Mouse (Mus musculus): Measurements from ENCODE around the gene Dirc2.

Dirc2 gene

DNA sequence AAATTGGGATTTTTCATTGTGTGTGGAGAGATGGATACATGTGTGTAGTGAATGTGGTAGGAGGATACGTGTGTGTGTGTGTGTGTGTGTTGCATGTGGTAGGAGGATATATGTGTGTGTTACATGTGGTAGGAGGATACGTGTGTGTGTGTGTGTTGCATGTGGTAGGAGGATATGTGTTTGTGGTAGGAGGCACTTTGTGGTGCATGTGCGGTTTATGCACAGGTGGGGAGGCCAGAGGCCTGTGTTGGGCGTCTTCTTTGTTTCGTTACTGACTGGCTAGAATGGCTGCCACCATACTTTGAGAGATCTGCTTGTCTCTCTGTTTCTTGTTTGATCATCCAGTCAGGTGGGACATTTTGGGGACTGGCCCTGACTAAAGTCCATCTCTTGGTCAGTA is 27.5 kb downstream of the Dirc2 start:
- in situ Hi-C loops (cut with MboI; ENCODE audit: low sequenced_read_pairs) = no loop called here

DNA sequence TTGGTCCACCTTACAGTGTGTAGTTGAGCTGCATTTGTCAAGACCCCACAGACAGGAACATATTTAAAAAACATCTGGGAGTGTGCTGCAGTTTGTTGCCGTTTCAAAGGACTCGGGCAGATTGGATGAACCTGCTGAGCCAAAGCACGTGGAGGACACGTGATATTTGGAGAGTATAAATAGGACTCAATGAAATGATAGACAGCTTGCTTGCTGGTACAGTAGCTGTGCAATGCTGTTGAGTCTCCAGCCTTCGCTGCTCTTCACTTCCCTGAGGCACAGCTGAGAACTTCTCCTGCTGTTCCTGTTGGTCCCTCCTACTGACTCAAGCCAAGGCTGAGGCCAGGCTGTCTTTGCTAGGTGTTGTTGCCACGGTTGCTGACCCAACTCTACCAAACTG is 28.2 kb downstream of the Dirc2 start:
- in situ Hi-C loops (cut with MboI; ENCODE audit: low sequenced_read_pairs) = no loop called here

DNA sequence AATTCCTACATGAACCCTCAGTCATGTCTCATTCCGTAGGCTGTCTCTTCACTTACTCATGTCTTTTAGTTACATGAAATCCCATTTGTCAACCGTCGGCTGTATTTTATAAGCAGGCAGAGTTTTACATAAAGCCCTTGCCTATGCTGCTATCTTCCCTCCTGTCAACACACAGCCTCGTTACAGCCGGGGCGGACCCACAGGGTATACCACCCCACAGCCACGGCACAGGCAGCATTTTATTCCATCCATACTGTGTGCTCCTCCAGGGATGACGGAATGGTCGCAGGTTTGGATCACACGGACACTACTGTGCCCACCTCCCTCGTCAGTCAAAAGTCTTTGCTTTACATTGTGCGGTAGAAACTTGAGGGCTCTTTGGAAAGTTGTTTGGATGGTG is 28.8 kb downstream of the Dirc2 start:
- in situ Hi-C loops (cut with MboI; ENCODE audit: low sequenced_read_pairs) = no loop called here

DNA sequence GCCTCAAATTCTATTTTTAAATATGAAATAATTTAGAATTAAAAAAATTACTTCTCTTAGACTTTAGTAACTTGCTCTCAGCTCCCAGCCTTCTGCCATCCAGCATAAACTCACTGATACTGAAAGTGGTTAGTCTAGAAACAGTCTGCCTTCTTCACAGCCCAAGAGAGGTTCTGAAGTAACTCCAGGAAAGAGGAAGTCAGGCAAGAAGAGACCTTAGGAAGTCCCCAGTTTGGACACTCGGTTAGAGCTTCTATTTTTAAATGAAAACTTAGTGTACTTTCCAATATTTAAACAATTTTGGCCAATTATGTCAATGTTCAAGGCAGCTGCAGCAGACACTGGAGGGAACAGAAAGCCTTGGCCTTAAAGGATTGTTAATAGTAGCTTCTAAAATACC is 29.6 kb downstream of the Dirc2 start:
- in situ Hi-C loops (cut with MboI; ENCODE audit: low sequenced_read_pairs) = no loop called here

DNA sequence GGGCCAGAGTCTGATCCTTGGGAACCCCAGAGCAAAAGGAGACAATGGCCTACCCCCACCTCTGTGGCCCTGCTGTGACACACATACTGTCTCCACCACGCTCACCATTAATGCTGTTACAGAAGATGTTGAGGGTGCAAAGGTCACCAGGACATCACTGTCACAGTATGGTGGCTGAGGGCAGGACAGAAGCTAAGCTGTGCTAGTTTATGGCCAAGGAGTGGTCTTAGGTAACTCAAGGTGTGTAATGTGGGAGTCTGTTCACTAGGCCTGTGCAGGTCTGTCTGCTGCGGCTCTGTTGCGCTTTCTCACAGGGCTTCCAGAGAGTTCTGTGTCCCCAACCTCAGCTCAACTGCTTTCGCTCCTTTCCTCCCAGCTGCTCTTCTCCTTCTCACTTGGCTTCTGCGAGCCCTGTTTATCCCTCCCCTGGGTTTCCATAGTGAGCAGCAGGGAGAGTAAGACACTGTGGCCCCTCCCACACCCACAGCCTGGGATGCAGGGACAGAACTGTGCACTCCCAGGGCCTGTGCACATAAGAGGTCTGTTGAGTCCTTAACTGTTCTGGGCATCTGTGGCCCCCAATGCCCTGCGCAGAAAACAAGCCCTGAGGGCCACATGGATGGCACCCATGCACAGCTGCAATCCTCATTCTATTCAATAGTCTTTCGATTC is 30.9 kb downstream of the Dirc2 start:
- in situ Hi-C loops (cut with MboI; ENCODE audit: low sequenced_read_pairs) = no loop called here

DNA sequence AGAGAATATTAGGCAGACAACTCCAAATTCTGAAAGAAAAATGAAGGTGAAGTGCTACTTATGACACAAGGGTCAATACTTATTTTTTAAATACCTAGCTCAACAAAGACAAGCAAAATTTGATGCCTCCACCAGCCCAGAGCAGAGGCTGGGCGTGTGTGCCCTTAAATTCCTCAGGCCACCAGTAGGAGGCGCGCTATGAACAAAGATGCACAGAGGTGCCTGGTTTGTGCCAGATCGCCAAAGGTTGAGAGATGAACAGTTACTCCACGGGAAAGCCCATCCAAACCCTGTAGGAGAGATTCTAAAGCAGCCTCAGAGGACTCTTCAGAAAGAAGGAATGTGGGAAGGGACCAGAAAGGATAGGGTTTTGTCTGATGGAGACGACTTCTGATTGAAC is 35.1 kb downstream of the Dirc2 start:
- in situ Hi-C loops (cut with MboI; ENCODE audit: low sequenced_read_pairs) = loop anchor here (5.0 kb wide), 1 partner anchor 83 kb away; no protein-coding TSS in a partner anchor

DNA sequence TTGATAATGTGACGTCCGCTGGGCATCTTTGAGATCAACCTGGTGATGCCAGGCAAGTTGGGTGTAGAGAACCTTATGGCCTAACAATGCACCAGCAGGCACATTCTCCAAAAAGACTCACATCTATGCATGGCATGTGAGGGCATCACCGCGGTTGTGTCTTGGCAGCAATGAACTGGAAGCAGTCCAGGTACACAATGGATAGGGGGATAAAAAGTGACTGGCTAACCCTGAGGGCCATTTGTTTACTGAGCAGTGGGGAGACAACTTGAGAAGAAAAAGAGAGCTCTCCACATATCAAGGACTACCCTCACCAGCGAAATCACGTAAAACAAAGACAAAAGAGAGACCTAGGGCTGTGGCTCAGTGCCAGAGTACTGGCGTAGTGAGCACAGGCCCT is 37.1 kb downstream of the Dirc2 start:
- in situ Hi-C loops (cut with MboI; ENCODE audit: low sequenced_read_pairs) = loop anchor here (5.0 kb wide), 1 partner anchor 85 kb away; no protein-coding TSS in a partner anchor

DNA sequence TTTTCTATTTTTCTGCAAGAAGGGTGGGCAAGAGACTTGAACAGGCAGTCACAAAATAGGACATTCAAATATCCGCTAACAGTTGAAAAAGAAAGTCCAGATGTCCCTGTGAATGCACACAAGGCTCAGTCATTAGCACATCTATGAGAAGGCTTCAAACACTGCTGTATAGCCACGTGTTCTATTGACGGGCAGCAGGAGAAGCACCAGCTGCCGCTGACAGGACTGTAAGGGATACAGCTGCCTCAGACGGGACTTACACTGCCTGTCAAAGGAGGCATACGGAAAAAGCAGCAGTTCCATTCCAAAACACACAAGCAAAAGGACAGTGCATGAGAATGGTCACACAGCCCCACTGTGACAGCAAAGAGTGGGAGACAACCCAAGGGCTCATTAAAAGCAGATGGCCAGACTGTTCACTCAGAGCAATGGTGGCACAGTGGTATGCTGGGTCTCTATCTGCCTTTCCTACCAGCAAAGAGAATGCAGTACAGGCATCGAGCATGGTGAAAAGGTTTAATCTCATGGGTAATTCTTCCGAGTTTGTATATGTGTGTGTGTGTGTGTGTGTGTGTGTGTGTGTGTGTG is 39.9 kb downstream of the Dirc2 start:
- in situ Hi-C loops (cut with MboI; ENCODE audit: low sequenced_read_pairs) = no loop called here

DNA sequence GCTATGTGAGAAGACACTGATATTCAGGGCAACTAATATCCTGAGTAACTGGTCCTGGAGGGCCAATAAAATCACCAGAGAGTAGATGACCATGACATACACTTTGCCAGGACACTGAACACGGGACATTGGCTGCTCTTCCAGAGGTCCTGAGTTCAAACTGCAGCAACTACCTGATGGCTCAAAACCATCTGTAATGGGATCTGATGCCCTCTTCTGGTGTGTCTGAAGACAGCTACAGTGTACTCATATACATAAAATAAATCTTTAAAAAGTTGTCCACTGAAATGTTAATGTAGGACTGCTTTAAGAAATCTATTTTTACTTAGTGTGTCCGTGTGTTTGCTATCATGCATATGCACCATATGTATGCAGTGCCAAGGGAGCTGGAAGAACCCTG is 42.6 kb downstream of the Dirc2 start:
- in situ Hi-C loops (cut with MboI; ENCODE audit: low sequenced_read_pairs) = no loop called here

DNA sequence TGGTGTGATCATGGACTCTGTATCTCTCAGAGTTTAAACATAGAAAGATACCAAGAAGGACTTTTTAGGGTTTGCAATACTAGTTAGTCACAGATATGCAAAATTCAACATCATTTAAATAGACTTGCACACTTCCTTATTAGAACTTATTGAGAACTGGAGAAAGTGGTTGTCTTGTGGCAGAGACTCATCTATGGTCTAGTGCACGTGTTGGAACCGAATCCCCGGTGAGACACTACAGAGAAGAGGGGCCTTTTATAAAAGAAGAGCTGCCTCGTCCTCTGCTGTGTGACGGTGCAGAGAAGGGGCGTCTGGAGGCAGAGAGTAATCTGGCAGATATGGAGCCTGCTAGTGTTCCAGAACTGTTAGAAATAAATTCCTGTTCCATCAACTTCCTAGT is 44.6 kb downstream of the Dirc2 start:
- in situ Hi-C loops (cut with MboI; ENCODE audit: low sequenced_read_pairs) = no loop called here

DNA sequence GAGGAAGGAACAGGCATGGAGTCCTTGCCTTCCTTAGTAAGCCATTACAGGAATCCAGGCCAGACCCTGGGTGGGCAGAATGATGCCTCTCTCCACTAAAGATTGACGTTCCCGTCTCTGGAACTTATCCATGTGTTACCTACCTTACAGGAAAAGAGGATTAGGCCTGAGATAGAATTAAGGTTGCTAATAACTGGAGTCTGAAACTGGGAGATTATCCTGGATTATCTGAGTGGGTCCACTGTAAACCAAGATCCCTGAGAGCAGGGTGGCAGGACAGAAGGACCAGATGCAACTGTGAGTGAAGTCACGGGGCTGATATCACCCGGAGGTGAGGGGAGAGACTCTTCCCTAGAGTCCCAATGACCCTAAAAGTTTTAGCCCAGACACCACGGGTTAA is 51.4 kb downstream of the Dirc2 start:
- in situ Hi-C loops (cut with MboI; ENCODE audit: low sequenced_read_pairs) = no loop called here

DNA sequence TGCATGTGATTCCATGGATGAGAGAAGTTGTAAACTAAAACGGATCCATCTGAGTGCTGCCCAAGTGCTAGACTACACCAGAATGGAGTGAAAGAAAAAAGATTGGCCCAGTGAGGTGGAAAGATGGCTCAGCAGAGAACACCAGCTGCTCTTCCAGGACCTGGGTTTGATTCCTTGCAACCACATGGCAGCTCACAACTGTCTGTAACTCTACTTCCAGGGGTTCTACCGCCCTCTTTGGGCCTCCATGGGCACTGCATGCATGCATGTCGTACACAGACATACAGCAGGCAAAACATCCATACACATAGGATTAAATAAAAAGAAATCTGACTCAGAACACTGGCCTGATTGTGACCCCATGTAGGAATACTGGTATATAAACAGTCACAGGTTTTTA is 52.9 kb downstream of the Dirc2 start:
- in situ Hi-C loops (cut with MboI; ENCODE audit: low sequenced_read_pairs) = no loop called here

DNA sequence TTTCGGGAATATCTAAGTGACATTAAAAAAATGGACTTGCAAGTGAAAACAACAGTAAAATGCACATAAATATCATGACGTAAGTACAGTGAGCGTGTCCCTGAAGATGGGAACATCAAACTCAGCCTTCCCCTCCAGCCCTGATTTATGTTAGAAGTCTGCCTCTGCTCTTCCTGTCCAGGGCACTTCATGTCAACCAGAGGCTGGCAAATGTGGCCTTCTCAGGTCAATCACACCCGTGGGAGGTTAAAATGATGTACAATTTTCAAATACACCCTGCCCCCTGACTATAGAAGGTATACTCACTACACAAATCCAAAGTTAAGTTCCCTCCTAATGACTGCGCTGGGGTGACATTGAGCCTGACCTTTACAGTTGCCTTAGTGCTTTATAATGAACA is 53.4 kb downstream of the Dirc2 start:
- in situ Hi-C loops (cut with MboI; ENCODE audit: low sequenced_read_pairs) = no loop called here

DNA sequence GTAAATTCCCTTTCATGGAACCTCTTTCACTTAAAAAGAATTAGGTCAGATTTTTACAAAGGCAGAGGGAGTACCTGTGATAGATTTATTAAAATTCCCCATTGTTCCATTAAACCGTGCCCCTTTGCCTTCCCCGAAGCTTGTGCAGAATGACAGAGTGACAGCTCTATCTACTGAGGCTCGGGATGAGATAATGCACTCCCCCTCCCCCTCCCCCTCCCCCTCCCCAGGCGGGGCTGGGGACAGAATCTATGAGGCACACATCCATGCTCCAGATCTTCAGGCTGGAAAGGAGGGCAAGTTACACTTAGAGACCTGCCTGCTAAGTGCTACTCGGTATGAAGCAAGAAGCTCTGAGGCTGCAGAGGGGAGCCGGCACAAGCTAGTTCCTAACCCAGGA is 53.8 kb downstream of the Dirc2 start:
- in situ Hi-C loops (cut with MboI; ENCODE audit: low sequenced_read_pairs) = no loop called here

DNA sequence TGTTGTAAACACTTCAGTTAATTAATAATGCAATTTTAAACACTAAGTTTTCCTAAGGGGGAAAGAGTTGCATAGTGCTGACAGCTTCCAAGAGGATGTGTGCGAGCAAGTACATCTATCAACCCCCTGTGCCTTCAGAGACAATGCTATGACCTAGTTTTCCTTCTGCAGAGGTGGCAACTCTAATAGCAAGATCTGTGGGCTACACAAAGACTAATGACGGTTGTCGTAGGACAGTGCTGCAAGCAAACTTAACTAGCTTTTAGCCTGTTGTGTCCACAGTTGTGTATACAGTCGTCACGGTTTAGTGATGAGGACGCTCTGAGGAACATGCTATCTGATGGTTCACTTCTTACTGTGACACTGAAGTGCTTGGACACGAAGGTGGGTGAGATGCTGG is 54.5 kb downstream of the Dirc2 start:
- in situ Hi-C loops (cut with MboI; ENCODE audit: low sequenced_read_pairs) = no loop called here

DNA sequence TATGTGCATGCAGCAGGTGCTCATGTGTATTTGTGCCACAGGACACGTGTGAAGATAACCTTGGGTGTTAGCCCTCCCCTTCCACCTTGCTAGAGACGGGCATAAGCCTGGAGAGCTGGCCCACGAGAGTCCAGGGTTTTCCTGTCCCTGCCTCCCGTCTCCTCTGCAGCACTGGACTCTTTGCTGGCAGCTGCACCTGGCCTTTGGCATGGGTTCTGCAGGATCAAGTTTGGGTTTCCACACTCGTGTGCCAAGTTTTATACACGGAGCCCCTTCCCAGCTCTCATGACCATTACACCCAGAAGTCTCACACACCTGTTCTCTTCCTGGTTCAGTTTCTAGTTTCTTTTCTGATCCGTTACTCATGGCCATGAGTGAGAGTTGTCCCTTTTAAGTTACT is 55.5 kb downstream of the Dirc2 start:
- in situ Hi-C loops (cut with MboI; ENCODE audit: low sequenced_read_pairs) = no loop called here

DNA sequence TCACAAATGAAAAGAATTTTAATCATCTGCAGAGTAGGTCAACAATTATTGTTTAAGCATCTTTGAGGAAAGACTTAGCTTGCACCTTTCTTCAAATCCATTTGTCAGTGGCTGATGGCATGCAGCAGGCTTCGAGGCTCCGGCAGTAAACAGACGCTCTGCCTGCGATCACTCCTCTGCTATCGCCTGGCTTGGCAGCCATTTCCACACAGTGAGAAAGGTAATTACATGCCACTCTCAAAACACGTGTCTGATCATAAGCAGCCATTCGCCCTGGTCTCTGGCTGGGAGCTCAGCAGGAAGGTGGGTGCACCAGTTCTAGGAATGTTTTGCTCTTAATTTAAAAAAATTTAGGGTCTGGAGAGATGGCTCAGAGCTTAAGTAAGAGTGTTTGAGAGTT is 58.2 kb downstream of the Dirc2 start:
- in situ Hi-C loops (cut with MboI; ENCODE audit: low sequenced_read_pairs) = no loop called here

DNA sequence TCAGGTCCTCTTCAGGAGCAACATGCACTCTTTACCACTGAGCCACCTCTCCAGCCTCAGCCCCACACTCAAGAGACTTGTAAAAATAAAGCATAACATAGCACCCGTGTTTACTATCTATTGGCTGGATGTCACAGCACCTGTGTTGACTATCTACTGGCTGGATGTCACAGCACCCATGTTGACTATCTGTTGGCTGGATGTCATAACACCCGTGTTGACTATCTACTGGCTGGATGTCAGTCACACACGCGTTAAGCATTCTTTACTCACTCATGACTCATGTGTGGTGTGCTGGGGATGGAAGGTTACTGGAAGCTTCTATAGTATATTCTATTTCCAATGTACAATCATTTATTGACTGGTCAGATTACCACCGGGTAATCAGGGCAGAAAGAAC is 62.2 kb downstream of the Dirc2 start:
- in situ Hi-C loops (cut with MboI; ENCODE audit: low sequenced_read_pairs) = no loop called here

DNA sequence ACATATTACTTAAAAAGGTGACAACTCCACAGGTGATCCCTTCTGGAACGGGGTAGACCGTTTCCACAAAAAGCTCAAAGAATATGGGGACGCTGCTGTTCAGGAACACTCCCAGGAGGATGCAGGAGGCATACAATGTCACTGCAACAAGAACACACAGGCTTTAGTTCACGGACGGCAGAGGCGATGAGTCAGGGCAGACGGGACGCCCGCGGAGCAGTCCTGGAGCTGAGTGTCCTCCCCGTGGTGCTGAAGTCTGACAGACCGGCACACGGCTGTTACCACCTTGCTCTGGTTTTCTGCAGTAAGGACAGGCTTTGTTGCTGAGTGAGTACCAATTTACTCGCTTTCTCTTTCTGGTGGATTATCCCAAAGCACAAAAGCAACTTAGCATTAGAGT is 64.4 kb downstream of the Dirc2 start:
- in situ Hi-C loops (cut with MboI; ENCODE audit: low sequenced_read_pairs) = no loop called here

DNA sequence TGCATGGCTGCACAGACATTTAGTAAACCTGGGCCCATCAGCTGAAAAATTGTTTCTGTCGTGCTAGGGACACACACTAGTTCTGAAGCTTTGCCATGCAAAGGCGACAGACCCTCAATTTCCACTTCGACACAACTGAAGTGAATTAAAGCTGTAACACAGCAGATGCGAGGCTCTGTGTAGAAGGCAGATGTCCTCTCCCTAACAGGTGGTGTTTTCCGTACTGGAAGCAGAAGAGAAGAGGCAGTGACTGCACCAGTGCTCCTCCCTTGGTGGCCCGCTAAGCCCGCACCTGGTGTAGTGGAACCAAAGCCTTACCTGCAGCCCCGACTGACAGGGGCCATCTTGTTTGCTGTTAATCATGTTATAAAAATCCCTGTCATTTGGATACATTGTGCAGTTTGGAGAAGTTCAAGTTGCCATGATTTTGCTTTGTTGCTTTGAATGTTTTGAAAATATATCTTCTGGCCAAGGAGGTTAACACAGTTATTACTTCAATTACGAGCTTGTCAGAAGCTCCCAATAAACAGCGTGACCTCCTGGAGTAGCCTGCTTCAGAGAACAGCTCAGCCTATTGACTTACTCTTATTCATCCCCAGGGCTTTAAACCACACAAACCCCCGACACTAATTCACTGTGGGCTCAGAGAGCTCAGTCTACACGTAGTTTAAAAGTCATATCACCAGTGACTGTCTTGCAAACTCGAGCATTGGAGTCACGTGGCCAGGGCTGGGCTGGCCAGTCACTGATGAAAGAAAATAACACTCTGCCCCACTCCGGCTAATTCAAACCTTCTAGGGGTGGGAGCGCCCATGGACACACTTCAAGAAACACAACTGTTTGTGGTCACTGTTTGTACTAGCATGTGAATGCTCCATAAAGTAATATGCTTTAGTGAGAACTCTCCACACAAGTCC is 65.1 kb downstream of the Dirc2 start:
- in situ Hi-C loops (cut with MboI; ENCODE audit: low sequenced_read_pairs) = no loop called here

DNA sequence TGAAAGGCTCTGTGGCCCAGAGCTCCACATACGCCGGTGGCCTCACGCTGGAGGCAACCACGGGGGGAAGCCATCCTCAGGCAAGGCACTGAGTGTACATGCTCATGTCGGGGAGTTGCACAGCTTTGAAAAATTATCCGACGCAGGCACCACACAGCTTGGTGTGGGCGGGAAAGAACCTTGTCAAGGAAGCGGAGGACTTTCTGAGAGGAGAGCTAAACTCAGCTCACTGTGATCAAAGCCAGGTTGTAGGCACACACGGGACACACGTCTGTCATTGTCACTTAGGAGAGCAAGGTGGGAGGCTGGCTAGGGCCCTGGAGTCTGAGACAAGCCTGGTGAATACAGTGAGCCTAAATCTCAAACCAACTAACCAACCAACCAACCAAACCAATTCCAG is 67.3 kb downstream of the Dirc2 start:
- in situ Hi-C loops (cut with MboI; ENCODE audit: low sequenced_read_pairs) = no loop called here

DNA sequence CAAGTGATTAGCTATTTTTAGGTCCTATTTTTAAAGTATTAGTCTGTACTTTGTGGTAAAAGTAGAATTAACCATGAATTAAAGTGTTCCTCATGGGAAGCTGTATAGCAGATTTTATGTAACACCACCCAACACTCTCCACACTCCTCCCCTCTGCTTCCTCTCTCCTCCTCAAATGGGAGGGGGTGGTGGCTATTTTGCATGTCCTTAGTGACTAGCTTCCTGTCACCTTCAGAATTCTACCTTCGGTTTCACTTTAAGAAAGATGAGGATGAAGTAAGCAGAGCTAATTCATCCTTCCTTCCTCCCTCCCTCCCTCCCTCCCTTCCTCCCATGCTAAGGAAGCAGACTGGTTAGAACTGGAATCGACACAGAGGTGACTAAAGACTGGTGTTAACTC is 73.1 kb downstream of the Dirc2 start:
- in situ Hi-C loops (cut with MboI; ENCODE audit: low sequenced_read_pairs) = no loop called here
